Mouse (Mus musculus) spleen, adult 2 months (tissue): ENCODE data around the gene Nsl1.

Experiments
- CTCF ChIP-seq: fragments of 200-500 bp; IDR thresholded peaks from 2 replicates; pipeline ENCODE4 v1.5.1; 2011; ENCODE audit warnings: mild to moderate bottlenecking, inconsistent platforms; ENCODE audit not compliant: insufficient read depth, insufficient read length, insufficient replicate concordance; ENCODE audit errors: extremely low read depth
- POLR2A ChIP-seq: fragments of 200-500 bp; IDR thresholded peaks from 2 replicates; pipeline ENCODE4 v1.6.1; 2011; ENCODE audit warnings: low read depth, low read length, inconsistent platforms

DNA sequence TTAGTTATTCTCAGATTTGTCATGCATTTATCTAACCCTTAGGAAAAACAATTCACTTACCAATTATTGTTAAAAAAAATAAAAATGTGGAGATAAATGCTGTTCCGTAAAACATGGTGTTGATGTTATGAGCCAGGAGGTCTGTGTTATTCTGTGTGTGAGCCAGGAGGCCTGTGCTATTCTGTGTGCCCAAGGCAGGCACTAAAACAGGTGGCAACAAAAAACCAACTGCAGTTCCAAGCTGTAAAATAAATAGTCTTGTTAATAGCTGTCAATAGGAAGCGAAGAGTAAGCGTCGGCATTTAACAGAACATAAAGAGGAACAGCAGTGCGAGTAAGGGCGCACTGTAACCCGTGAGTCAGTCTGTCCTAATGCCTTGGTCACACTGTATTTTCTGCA, 41.8 kb upstream of the Nsl1 start:
- TF ChIP-seq CTCF (no peak), POLR2A (no peak)
